Mouse (Mus musculus) liver, adult 2 months (tissue): ENCODE results near the gene Ap5b1. TPM values are rescaled to one million over a fixed set of nuclear protein-coding genes. Genes with fewer than 3 reads are reported as not detected.

Experiments used
- DNase-seq: peaks from one replicate; pipeline ENCODE4 v3.0.0-alpha.2; 2011; ENCODE audit warnings: low read depth, low spot score; ENCODE audit errors: extremely low read depth
- H3K27ac ChIP-seq: fragments of 200-500 bp; replicated peaks from 2 replicates; pipeline ENCODE4 v1.5.1; 2012; ENCODE audit warnings: low read depth, mild to moderate bottlenecking, control low read depth, inconsistent platforms, low read length; ENCODE audit not compliant: insufficient read depth
- H3K27me3 ChIP-seq: fragments of 200-500 bp; 2 replicates; pipeline ENCODE4 v1.6.1; 2012; ENCODE audit warnings: mild to moderate bottlenecking, moderate library complexity, low read length, inconsistent platforms; ENCODE audit not compliant: control insufficient read depth, insufficient read depth
- H3K36me3 ChIP-seq: fragments of 200-500 bp; 2 replicates; pipeline ENCODE4 v1.6.1; 2012; ENCODE audit warnings: low read length, inconsistent platforms; ENCODE audit not compliant: control insufficient read depth, insufficient read depth
- H3K4me1 ChIP-seq: fragments of 200-500 bp; 2 replicates; pipeline ENCODE4 v1.6.1; 2011; ENCODE audit warnings: low read length; ENCODE audit not compliant: control insufficient read depth, insufficient read depth
- H3K4me3 ChIP-seq: fragments of 200-500 bp; 2 replicates; pipeline ENCODE4 v1.5.1; 2011; ENCODE audit warnings: low read depth, mild to moderate bottlenecking, control low read depth, low read length, moderate library complexity; ENCODE audit not compliant: insufficient read depth
- H3K79me2 ChIP-seq: fragments of 200-500 bp; 2 replicates; pipeline ENCODE4 v1.6.1; 2012; ENCODE audit warnings: inconsistent platforms, mild to moderate bottlenecking, low read length, moderate library complexity; ENCODE audit not compliant: control insufficient read depth, insufficient read depth
- H3K9ac ChIP-seq: fragments of 200-500 bp; 2 replicates; pipeline ENCODE4 v1.6.1; 2012; ENCODE audit warnings: low read depth, mild to moderate bottlenecking, control low read depth, inconsistent platforms, low read length
- CTCF ChIP-seq: fragments of 200-500 bp; IDR thresholded peaks from 2 replicates; pipeline ENCODE4 v1.5.1; 2011; ENCODE audit warnings: low read depth, low read length, control low read depth
- POLR2A ChIP-seq: fragments of 200-500 bp; IDR thresholded peaks from 2 replicates; pipeline ENCODE4 v1.6.1; 2011; ENCODE audit warnings: low read length, control low read depth; ENCODE audit not compliant: insufficient read depth; ENCODE audit errors: extremely low read depth
- WGBS: fragments of 180-500 bp; shearing (Covaris S2); methylation state at CpG from one replicate; pipeline ENCODE4 v1.1.7; 2018; 5-methylcytosine and 5-hydroxymethylcytosine counted together
- polyA plus RNA-seq: library from polyadenylated mRNA; depleted of rRNA; stranded (reverse); fragments of >200 nt; gene quantifications from 2 replicates; pipeline ENCODE4 v1.2.3, GENCODE M21; 2012
- total RNA-seq: library from RNA; depleted of rRNA; stranded (reverse); fragments of >200 nt; gene quantifications from 2 replicates; pipeline ENCODE4 v1.2.3, GENCODE M21; 2014

Ap5b1 gene
- total and polyA plus RNA-seq, 2 experiments, result 2.7 to 5.3 TPM

- TF ChIP-seq POLR2A (no peak), CTCF (no peak)
- Histone ChIP-seq H3K27ac (no peak overlapping the region), H3K9ac (no peak overlapping the region), H3K4me1 (peaks cover 2% of the 10 kb centered on the region), H3K36me3 (peaks cover 2% of the 10 kb centered on the region; the same call in 1 of the 2 replicates), H3K4me3 (no peak overlapping the region), H3K79me2 (no peaks in the 10 kb centered on the region), H3K27me3 (no peaks in the 10 kb centered on the region)
- WGBS, result over 99% methylated on average over 13 of the region's 13 CpGs
- no peak for DNase-seq
Measured at GRCm38 (mm10) chr19:5608707-5609106, 40.9 kb downstream of the Ap5b1 start.

- no peak for TF ChIP-seq POLR2A
- no peak for TF ChIP-seq CTCF
- WGBS, result 62% methylated on average over 10 of the region's 10 CpGs
- no peak for DNase-seq
Measured at GRCm38 (mm10) chr19:5609171-5609546, 41.3 kb downstream of the Ap5b1 start.

GRCm38 (mm10) chr19:5609547-5610404 lies 42.0 kb downstream of the Ap5b1 start, which contains the start of gene Kat5:
Kat5 (minus strand) TSS chr19:5610237.
- Histone ChIP-seq H3K36me3 (peaks cover 2% of the 10 kb centered on the region; the same call in 1 of the 2 replicates), H3K4me3 (peak within 1 kb of the TSS; percentile 74), H3K9ac (peak within 1 kb of the TSS; percentile 84), H3K27ac (peak within 1 kb of the TSS; percentile 69), H3K79me2 (no peaks in the 10 kb centered on the region), H3K27me3 (no peaks in the 10 kb centered on the region), H3K4me1 (peaks cover 2% of the 10 kb centered on the region)
- WGBS, result under 1% methylated on average over 54 of the region's 55 CpGs
- 0 out of 2 replicates have a peak, but pooled peaks have one; percentile 55 for TF ChIP-seq POLR2A
- no peak for TF ChIP-seq CTCF
- peak; percentile 71 for DNase-seq

More at GRCm38 (mm10) chr19:5609171-5609546, 41.3 kb downstream of the Ap5b1 start:
- H3K9ac ChIP-seq, result peak overlapping the region; percentile 84
- no peak overlapping the region for H3K27ac ChIP-seq
- peaks cover 2% of the 10 kb centered on the region for H3K4me1 ChIP-seq
- no peaks in the 10 kb centered on the region for H3K27me3 ChIP-seq
- H3K4me3 ChIP-seq, result peak overlapping the region; percentile 74
- H3K36me3 ChIP-seq, result peaks cover 2% of the 10 kb centered on the region; the same call in 1 of the 2 replicates
- no peaks in the 10 kb centered on the region for H3K79me2 ChIP-seq

GRCm38 (mm10) chr19:5611973-5612372 lies 44.1 kb downstream of the Ap5b1 start:
- Histone ChIP-seq H3K9ac (no peak overlapping the region), H3K27ac (no peak overlapping the region), H3K4me3 (no peak overlapping the region), H3K27me3 (no peaks in the 10 kb centered on the region), H3K4me1 (peaks cover 2% of the 10 kb centered on the region), H3K79me2 (no peaks in the 10 kb centered on the region), H3K36me3 (0 out of 2 replicates have a peak, but pooled peaks cover 2% of the 10 kb centered on the region)
- no peak for TF ChIP-seq CTCF
- TF ChIP-seq POLR2A, result no peak
- 93% methylated on average over 1 of the region's 1 CpGs for WGBS
- no peak for DNase-seq

- no peak for TF ChIP-seq POLR2A
- TF ChIP-seq CTCF, result no peak
- Histone ChIP-seq H3K4me1 (peaks cover 2% of the 10 kb centered on the region), H3K27ac (no peak overlapping the region), H3K27me3 (no peaks in the 10 kb centered on the region), H3K79me2 (no peaks in the 10 kb centered on the region), H3K36me3 (no peaks in the 10 kb centered on the region), H3K9ac (no peak overlapping the region), H3K4me3 (no peak overlapping the region)
- WGBS, result 82% methylated on average over 3 of the region's 3 CpGs
- DNase-seq, result no peak
Measured at GRCm38 (mm10) chr19:5612762-5613411, 45.1 kb downstream of the Ap5b1 start.
